In genomic region chr16:93605553-93605952, GRCm38 (mm10) we compare ENCODE assay signal across 8 mouse cellular contexts. TPM values are rescaled to one million over a fixed set of nuclear protein-coding genes. Genes with fewer than 3 reads are reported as not detected.
DNase-seq lines count a peak whose midpoint lies in the region; ATAC-seq lines count a peak whose summit lies in the region.

Gene Cbr1, plus strand, starts transcription at chr16:93605853.

- intact Hi-C loops in gastrocnemius, postnatal 14 days (cut with DNase I; ENCODE audit: low total_unique reads): no loop called here

- DNase-seq in left cerebral cortex, adult 18-20 months (ENCODE audit: low spot score in 2 of 2): no peak
- DNase-seq in left cerebral cortex, adult 9 months (ENCODE audit: low spot score in 2 of 2): no peak
- no peak for DNase-seq in adrenal gland, postnatal 10 days
- no peak for DNase-seq in gastrocnemius, postnatal 14 days
- no peak for DNase-seq in cerebellum, postnatal 25 days
- no peak for DNase-seq in kidney, postnatal 25 days

- no peak for ATAC-seq in inflammation-experienced regulatory T-cells, adult 6 months
- ATAC-seq in megakaryocyte-erythroid progenitor cell, adult 5-6 weeks (replicated peaks; ENCODE audit: low FRiP score, low TSS enrichment, poor library complexity, severe bottlenecking): no peak

RNA-seq across cellular contexts. Expression of gene Cbr1, which starts in this region (rescaled TPM):
- 10 to 100 TPM; 67.9 to 74.3 TPM for total RNA-seq in left cerebral cortex, adult 18-20 months (2021)
- total RNA-seq in adrenal gland, postnatal 10 days (2021): 100 to 1,000 TPM; 126 to 131 TPM
- 10 to 100 TPM; 19.0 to 22.3 TPM for total RNA-seq in gastrocnemius, postnatal 14 days (2021)
- polyA plus RNA-seq in inflammation-experienced regulatory T-cells, adult 6 months (2017; shearing (Covaris generic)): 10 to 100 TPM; 20.1 to 44.4 (median 44.1) TPM
- total RNA-seq in megakaryocyte-erythroid progenitor cell, adult 5-6 weeks (2014; fragmentation: Nextera tagmentation): 34.1 and 55.4 TPM in 2 replicates
- total RNA-seq in megakaryocyte-erythroid progenitor cell, adult 5-6 weeks (2017): 45.6 and 49.8 TPM in 2 replicates
